Mouse (Mus musculus): ENCODE measurements around the gene Plscr3.

DNA sequence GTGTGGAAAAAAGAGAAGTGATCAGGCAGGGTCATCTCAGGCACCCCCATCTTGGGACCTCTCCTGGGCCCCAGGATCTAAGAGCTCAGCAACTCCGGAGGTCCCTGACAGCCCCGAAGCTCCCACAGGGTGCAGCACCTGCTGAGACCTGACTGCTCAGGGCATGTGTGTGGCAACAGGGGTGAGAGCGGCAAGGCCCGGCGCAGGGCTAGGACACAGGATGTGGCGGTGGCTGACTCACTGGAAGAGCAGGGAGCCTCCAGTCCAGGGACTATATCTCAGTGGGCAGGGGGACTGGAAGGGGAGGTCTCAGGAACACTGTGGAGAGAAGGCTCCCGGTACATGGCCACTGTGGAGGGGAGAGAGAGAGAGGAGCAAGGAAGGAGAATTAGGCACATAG, 48.3 kb upstream of the Plscr3 start:
- no peak for TF ChIP-seq POLR2A (IDR thresholded peaks at IDR 0.05; ENCODE audit: extremely low read depth, insufficient read depth, low read length)
- no peak for TF ChIP-seq CTCF (IDR thresholded peaks at IDR 0.05; ENCODE audit: low read depth, low read length)
